In genomic region chr6:145081721-145082120, GRCm38 (mm10) we compare ENCODE assay signal across 33 mouse cellular contexts. TPM values are rescaled to one million over a fixed set of nuclear protein-coding genes. Genes with fewer than 3 reads are reported as not detected.
"Had no signal": no experiment of that assay in that cellular context is flagged by ENCODE, and none has a peak within 500 bp of the region (broad histone marks: within the 10 kb centered on the region; RNA-seq: fewer than 3 reads in every experiment).

No protein-coding gene starts in this region.

- H3K9me3 ChIP-seq: limb, embryonic 10.5 days; limb, embryonic 12.5 days; limb, embryonic 13.5 days; limb, embryonic 15.5 days; liver, embryonic 13.5 days; liver, embryonic 15.5 days; lung, embryonic 15.5 days; megakaryocyte, embryonic 14.5 days; midbrain, embryonic 10.5 days; midbrain, embryonic 12.5 days; midbrain, embryonic 13.5 days; midbrain, embryonic 15.5 days; neural tube, embryonic 12.5 days; neural tube, embryonic 13.5 days had no signal

- DNase-seq: left cerebral cortex, postnatal 4 days; liver; liver, embryonic 13.5 days; lung, adult 18-20 months; lung, adult 2 months; lung, embryonic 14.5 days; lung, postnatal 10 days; lung, postnatal 14 days; lung, postnatal 36 days; lung, postnatal 4 days; midbrain, embryonic 14.5 days had no signal

- H3K27ac ChIP-seq: limb, embryonic 10.5 days; limb, embryonic 12.5 days; limb, embryonic 13.5 days; limb, embryonic 15.5 days; liver, embryonic 13.5 days; liver, embryonic 14.5 days; liver, embryonic 15.5 days; lung, embryonic 15.5 days; macrophage; midbrain, embryonic 10.5 days; midbrain, embryonic 12.5 days; midbrain, embryonic 13.5 days; midbrain, embryonic 15.5 days; neural tube, embryonic 12.5 days; neural tube, embryonic 13.5 days had no signal

- H3K4me3 ChIP-seq: limb, embryonic 10.5 days; limb, embryonic 12.5 days; limb, embryonic 13.5 days; limb, embryonic 15.5 days; liver, embryonic 13.5 days; liver, embryonic 15.5 days; lung, embryonic 15.5 days; megakaryocyte, embryonic 14.5 days; midbrain, embryonic 10.5 days; midbrain, embryonic 12.5 days; midbrain, embryonic 13.5 days; midbrain, embryonic 15.5 days; myocyte; neural tube, embryonic 12.5 days; neural tube, embryonic 13.5 days had no signal

- H3K4me1 ChIP-seq: limb, embryonic 10.5 days; limb, embryonic 12.5 days; limb, embryonic 13.5 days; limb, embryonic 15.5 days; liver, embryonic 13.5 days; liver, embryonic 15.5 days; lung, embryonic 15.5 days; midbrain, embryonic 10.5 days; midbrain, embryonic 12.5 days; midbrain, embryonic 13.5 days; midbrain, embryonic 15.5 days; neural tube, embryonic 12.5 days; neural tube, embryonic 13.5 days had no signal

- H3K9ac ChIP-seq: limb, embryonic 12.5 days; limb, embryonic 13.5 days; limb, embryonic 15.5 days; liver, embryonic 13.5 days; liver, embryonic 14.5 days; liver, embryonic 15.5 days; lung, embryonic 14.5 days; lung, embryonic 15.5 days; midbrain, embryonic 12.5 days; midbrain, embryonic 13.5 days; midbrain, embryonic 15.5 days; neural tube, embryonic 12.5 days; neural tube, embryonic 13.5 days had no signal

- H3K27me3 ChIP-seq: limb, embryonic 12.5 days; limb, embryonic 15.5 days; midbrain, embryonic 12.5 days; neural tube, embryonic 12.5 days; neural tube, embryonic 13.5 days had no signal

- H3K36me3 ChIP-seq: limb, embryonic 10.5 days; limb, embryonic 12.5 days; limb, embryonic 13.5 days; limb, embryonic 15.5 days; liver, embryonic 13.5 days; liver, embryonic 15.5 days; lung, embryonic 15.5 days; midbrain, embryonic 10.5 days; midbrain, embryonic 12.5 days; midbrain, embryonic 13.5 days; midbrain, embryonic 15.5 days; neural tube, embryonic 12.5 days; neural tube, embryonic 13.5 days had no signal

- ATAC-seq: lung, postnatal 0 days; midbrain, embryonic 13.5 days; midbrain, embryonic 15.5 days; midbrain, embryonic 16.5 days had no signal

- H3K4me2 ChIP-seq: limb, embryonic 12.5 days; limb, embryonic 13.5 days; limb, embryonic 15.5 days; liver, embryonic 11.5 days; liver, embryonic 13.5 days; liver, embryonic 15.5 days; lung, embryonic 14.5 days; lung, embryonic 15.5 days; midbrain, embryonic 11.5 days; midbrain, embryonic 12.5 days; midbrain, embryonic 13.5 days; midbrain, embryonic 15.5 days; neural tube, embryonic 12.5 days; neural tube, embryonic 13.5 days had no signal

RNA-seq across cellular contexts. Expression of gene Bcat1, which starts 5.7 kb away (rescaled TPM):
- total RNA-seq: monocyte, adult 5-6 weeks had no signal
- polyA plus RNA-seq: liver, adult 2 months; macrophage had no signal
